Mouse (Mus musculus): Measurements from ENCODE around the gene Serpina3k.
"Not testable (repeated sequence)": the region's sequence is repeated elsewhere in the genome, so short reads cannot be mapped to it uniquely, and the experiment has no call there.

The Serpina3k gene

GRCm38 (mm10) chr12:104391057-104391456, 52.8 kb downstream of the Serpina3k start:
- not testable (repeated sequence) for DNase-seq
